Comparison of ENCODE assay signal across 27 mouse cellular contexts in genomic region chr1:153109346-153109745, GRCm38 (mm10).
"Had no signal": no experiment of that assay in that cellular context is flagged by ENCODE, and none has a peak within 500 bp of the region (broad histone marks: within the 10 kb centered on the region; RNA-seq: fewer than 3 reads in every experiment).

No protein-coding gene starts in this region.

- DNase-seq: gastrocnemius, adult 2 months; gastrocnemius, postnatal 10 days; gastrocnemius, postnatal 25 days; heart, adult 18-20 months; heart, postnatal 10 days; heart, postnatal 4 days; kidney, adult 11 months; kidney, adult 2 months; kidney, adult 9 months; kidney, postnatal 14 days; kidney, postnatal 4 days; liver; liver, embryonic 13.5 days had no signal

- ATAC-seq: hindbrain, postnatal 0 days; intestine, embryonic 16.5 days had no signal

- H3K9me3 ChIP-seq: heart, embryonic 10.5 days; heart, embryonic 12.5 days; hindbrain, embryonic 10.5 days; hindbrain, embryonic 12.5 days; hindbrain, embryonic 15.5 days; kidney, embryonic 15.5 days; limb, embryonic 10.5 days; limb, embryonic 12.5 days; liver, embryonic 13.5 days; liver, embryonic 15.5 days had no signal

- H3K9ac ChIP-seq: heart, embryonic 12.5 days; hindbrain, embryonic 12.5 days; hindbrain, embryonic 15.5 days; kidney, embryonic 15.5 days; limb, embryonic 12.5 days; liver, embryonic 13.5 days; liver, embryonic 15.5 days had no signal

- H3K36me3 ChIP-seq: heart, embryonic 10.5 days; heart, embryonic 12.5 days; hindbrain, embryonic 10.5 days; kidney, embryonic 15.5 days; limb, embryonic 10.5 days; limb, embryonic 12.5 days; liver, embryonic 13.5 days; liver, embryonic 15.5 days had no signal

- H3K4me1 ChIP-seq: liver, embryonic 15.5 days had no signal

- H3K4me3 ChIP-seq: gastrocnemius, adult 2 months; heart, embryonic 10.5 days; heart, embryonic 12.5 days; hindbrain, embryonic 10.5 days; hindbrain, embryonic 12.5 days; hindbrain, embryonic 15.5 days; kidney, embryonic 15.5 days; layer of hippocampus, adult 2 months; left cerebral cortex, adult 2 months; limb, embryonic 10.5 days; limb, embryonic 12.5 days; liver, embryonic 13.5 days; liver, embryonic 15.5 days had no signal

- H3K27me3 ChIP-seq: heart, embryonic 12.5 days; hindbrain, embryonic 12.5 days; hindbrain, embryonic 15.5 days; kidney, embryonic 15.5 days; limb, embryonic 12.5 days; liver, embryonic 13.5 days; liver, embryonic 15.5 days had no signal

- H3K27ac ChIP-seq: heart, embryonic 10.5 days; hindbrain, embryonic 10.5 days; hindbrain, embryonic 12.5 days; hindbrain, embryonic 15.5 days; hindbrain, postnatal 0 days; kidney, embryonic 15.5 days; kidney, postnatal 0 days; layer of hippocampus, adult 2 months; left cerebral cortex, adult 2 months; limb, embryonic 10.5 days; limb, embryonic 12.5 days; liver, embryonic 13.5 days; liver, embryonic 15.5 days had no signal
